Mouse (Mus musculus) heart, embryonic 13.5 days (tissue): ENCODE results near the gene Gsta4. TPM values are rescaled to one million over a fixed set of nuclear protein-coding genes. Genes with fewer than 3 reads are reported as not detected.
"Not testable (repeated sequence)": the region's sequence is repeated elsewhere in the genome, so short reads cannot be mapped to it uniquely, and the experiment has no call there.

Experiments used
- ATAC-seq: fragments of 200-750 bp; cut with Nextera tagmentation; 2 replicates; pipeline ENCODE4 v1.8.0; 2017; ENCODE audit warnings: moderate TSS enrichment; ENCODE audit not compliant: insufficient number of reproducible peaks, low FRiP score, low TSS enrichment; ENCODE audit errors: extremely low read depth
- H3K27ac ChIP-seq: fragments of 300-500 bp; sonication (generic); replicated peaks from 2 replicates; pipeline ENCODE4 v1.5.1; 2015; ENCODE audit warnings: moderate library complexity, mild to moderate bottlenecking, inconsistent platforms
- H3K27me3 ChIP-seq: fragments of 300-500 bp; sonication (generic); replicated peaks from 2 replicates; pipeline ENCODE4 v1.6.1; 2015; ENCODE audit warnings: mild to moderate bottlenecking, inconsistent platforms
- H3K36me3 ChIP-seq: fragments of 300-500 bp; sonication (generic); 2 replicates; pipeline ENCODE4 v1.6.1; 2015; ENCODE audit warnings: mild to moderate bottlenecking, inconsistent platforms
- H3K4me1 ChIP-seq: fragments of 300-500 bp; sonication (generic); 2 replicates; pipeline ENCODE4 v1.6.1; 2015; ENCODE audit warnings: inconsistent platforms
- H3K4me2 ChIP-seq: fragments of 300-500 bp; sonication (generic); 2 replicates; pipeline ENCODE4 v1.6.1; 2015; ENCODE audit warnings: inconsistent platforms, mild to moderate bottlenecking, moderate library complexity
- H3K4me3 ChIP-seq: fragments of 300-500 bp; sonication (generic); 2 replicates; pipeline ENCODE4 v1.5.1; 2015; ENCODE audit warnings: moderate library complexity, mild to moderate bottlenecking, inconsistent platforms
- H3K9ac ChIP-seq: fragments of 300-500 bp; sonication (generic); 2 replicates; pipeline ENCODE4 v1.6.1; 2015; ENCODE audit warnings: inconsistent platforms, mild to moderate bottlenecking, moderate library complexity
- H3K9me3 ChIP-seq: fragments of 300-500 bp; sonication (generic); 2 replicates; pipeline ENCODE4 v1.6.1; 2016; ENCODE audit warnings: inconsistent platforms
- WGBS: fragments of 180-500 bp; shearing (Covaris S2); methylation state at CpG from one replicate; pipeline ENCODE4 v1.1.7; 2015; ENCODE audit warnings: mixed read lengths; 5-methylcytosine and 5-hydroxymethylcytosine counted together
- polyA plus RNA-seq: library from polyadenylated mRNA; unstranded; fragments of >200 nt; fragmentation: Nextera tagmentation; extraction: Ambion mirVana; gene quantifications from 2 replicates; pipeline ENCODE4 v1.2.1, GENCODE M21; 2015

Gsta4 gene
- polyA plus RNA-seq: 62.7 and 72.4 TPM in 2 replicates

DNA sequence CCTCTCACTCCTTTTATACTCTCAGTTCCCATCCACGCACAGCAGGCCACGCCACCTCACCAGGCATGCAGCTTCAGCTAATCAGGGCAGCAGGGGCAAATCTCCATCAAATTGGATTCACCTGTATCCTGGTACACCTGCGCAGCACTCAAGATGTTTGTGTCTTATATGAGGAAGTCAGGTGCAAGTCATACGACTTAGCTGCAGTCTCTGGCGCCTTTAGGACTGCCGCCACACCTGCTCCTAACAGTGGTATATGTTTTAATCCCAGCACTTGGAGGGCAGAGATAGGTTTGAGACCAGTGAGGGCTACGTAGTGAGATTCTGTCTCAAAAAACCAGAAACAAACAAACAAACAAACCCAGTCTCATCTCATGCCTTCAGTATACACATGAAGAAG is at the start of gene Gsta4:
Gsta4 (plus strand) TSS at position 301 of the 400 bp plus-strand sequence.
- H3K4me1 ChIP-seq, H3K9ac ChIP-seq, H3K4me2 ChIP-seq, H3K9me3 ChIP-seq, H3K27ac ChIP-seq, H3K27me3 ChIP-seq, H3K4me3 ChIP-seq, H3K36me3 ChIP-seq, ATAC-seq: not testable (repeated sequence)
- WGBS: 77% methylated on average over 4 of the region's 7 CpGs

GRCm38 (mm10) chr9:78135658-78136057 is 46.9 kb upstream of the Gsta4 start:
- no peak overlapping the region for H3K27ac ChIP-seq
- WGBS: 59% methylated on average over 7 of the region's 7 CpGs
- no peak overlapping the region for H3K4me3 ChIP-seq
- peaks cover 22% of the 10 kb centered on the region for H3K4me1 ChIP-seq
- peaks cover 84% of the 10 kb centered on the region for H3K36me3 ChIP-seq
- ATAC-seq: no peak
- no peaks in the 10 kb centered on the region for H3K9me3 ChIP-seq
- H3K9ac ChIP-seq: no peak overlapping the region
- H3K27me3 ChIP-seq: no peaks in the 10 kb centered on the region
- H3K4me2 ChIP-seq: no peak overlapping the region

DNA sequence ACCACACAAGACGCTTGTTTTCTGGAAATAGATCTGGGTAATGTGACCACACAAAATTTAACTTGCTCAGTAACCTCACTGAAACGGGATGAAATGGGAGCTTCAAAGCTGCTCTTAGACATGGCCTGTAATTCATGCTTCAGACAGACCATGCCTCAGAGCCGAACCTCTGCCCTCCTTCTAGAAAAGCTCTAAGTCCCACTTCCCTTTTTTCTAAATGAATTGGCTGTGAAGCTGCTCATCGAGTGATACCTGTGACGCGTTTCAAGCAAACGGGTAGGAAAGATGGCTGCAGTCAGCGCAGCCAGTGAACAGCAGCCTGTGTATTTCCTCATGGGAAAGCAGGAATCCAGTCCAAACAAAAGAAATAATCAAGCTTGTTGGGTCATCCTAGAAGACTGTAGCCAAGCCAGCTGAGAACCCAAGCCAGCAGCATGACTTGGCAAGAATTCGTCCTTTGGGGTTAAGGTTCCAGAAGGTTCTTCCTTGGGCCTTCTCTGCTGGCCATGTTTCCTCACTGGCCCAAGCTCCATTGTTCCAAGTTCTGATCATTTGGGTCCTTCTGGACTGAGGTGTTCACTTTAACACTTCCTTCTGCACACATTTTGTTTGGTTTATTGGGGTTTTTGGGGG is 44.4 kb upstream of the Gsta4 start:
- WGBS: 91% methylated on average over 9 of the region's 9 CpGs
- no peak overlapping the region for H3K4me2 ChIP-seq
- peaks cover 9% of the 10 kb centered on the region; the same call in 1 of the 2 replicates for H3K9me3 ChIP-seq
- no peaks in the 10 kb centered on the region for H3K27me3 ChIP-seq
- H3K36me3 ChIP-seq: peaks cover 83% of the 10 kb centered on the region
- H3K27ac ChIP-seq: no peak overlapping the region
- H3K4me3 ChIP-seq: no peak overlapping the region
- peaks cover 23% of the 10 kb centered on the region for H3K4me1 ChIP-seq
- no peak overlapping the region for H3K9ac ChIP-seq
- no peak for ATAC-seq

DNA sequence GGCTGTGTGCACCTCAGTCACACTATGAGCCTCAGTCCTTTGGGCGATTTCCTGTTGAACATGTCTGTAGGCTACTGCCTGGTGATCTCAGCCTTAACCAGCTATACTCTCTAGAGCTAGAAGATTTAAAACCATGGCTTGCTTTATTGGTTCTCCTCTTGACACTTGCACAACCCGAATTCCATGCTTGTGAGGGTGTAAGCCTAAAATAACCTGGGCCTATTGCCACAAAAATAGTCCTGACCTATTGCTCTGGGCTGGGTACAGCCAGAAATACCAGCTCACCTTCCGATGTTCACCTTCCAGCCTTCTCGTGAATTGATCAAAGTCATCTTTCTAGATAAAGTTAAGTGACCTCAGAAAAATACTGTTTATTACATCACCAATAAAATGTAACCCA is 43.1 kb upstream of the Gsta4 start:
- ATAC-seq: no peak
- Histone ChIP-seq H3K27me3 (no peaks in the 10 kb centered on the region), H3K36me3 (peaks cover 82% of the 10 kb centered on the region), H3K27ac (peak overlapping the region; percentile 93), H3K9me3 (peaks cover 9% of the 10 kb centered on the region; the same call in 1 of the 2 replicates), H3K4me1 (peaks cover 34% of the 10 kb centered on the region), H3K4me3 (no peak overlapping the region), H3K4me2 (peak overlapping the region; percentile 21; the same call in 1 of the 2 replicates), H3K9ac (0 out of 2 replicates have a peak overlapping the region, but pooled peaks have one; percentile 40)
- 46% methylated on average over 4 of the region's 4 CpGs for WGBS

DNA sequence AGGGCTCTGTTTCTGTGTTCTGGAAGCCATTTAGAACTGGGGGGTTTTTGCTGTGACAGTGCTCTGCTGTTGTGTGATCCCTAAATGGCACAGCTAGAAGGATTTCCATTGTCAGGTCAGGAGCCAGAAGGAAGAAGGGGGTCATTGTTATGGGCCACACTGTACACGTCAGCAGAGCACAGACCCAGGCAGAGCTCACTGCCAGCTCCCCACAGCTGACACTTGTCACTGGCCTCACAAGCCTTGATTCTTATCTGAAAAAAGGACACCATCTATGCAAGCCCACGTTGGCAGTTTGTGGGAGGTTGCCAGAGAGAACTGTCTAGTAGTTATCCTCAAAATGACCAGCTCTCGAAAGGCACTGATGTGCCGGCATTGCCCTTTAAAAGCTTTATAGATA is 36.5 kb upstream of the Gsta4 start:
- Histone ChIP-seq H3K4me1 (peaks cover 35% of the 10 kb centered on the region), H3K9ac (no peak overlapping the region)

GRCm38 (mm10) chr9:78146627-78147026 is 35.9 kb upstream of the Gsta4 start:
- Histone ChIP-seq H3K4me3 (no peak overlapping the region), H3K9me3 (peaks cover 8% of the 10 kb centered on the region; the same call in 1 of the 2 replicates), H3K4me2 (no peak overlapping the region), H3K27me3 (no peaks in the 10 kb centered on the region), H3K27ac (no peak overlapping the region), H3K9ac (no peak overlapping the region), H3K4me1 (peaks cover 35% of the 10 kb centered on the region), H3K36me3 (peaks cover 63% of the 10 kb centered on the region)
- ATAC-seq: no peak
- 74% methylated on average over 6 of the region's 6 CpGs for WGBS

More for the DNA sequence above, 36.5 kb upstream of the Gsta4 start:
- no peak overlapping the region for H3K4me3 ChIP-seq
- peaks cover 63% of the 10 kb centered on the region for H3K36me3 ChIP-seq
- no peak for ATAC-seq
- peaks cover 9% of the 10 kb centered on the region; the same call in 1 of the 2 replicates for H3K9me3 ChIP-seq
- no peaks in the 10 kb centered on the region for H3K27me3 ChIP-seq
- 55% methylated on average over 4 of the region's 4 CpGs for WGBS
- no peak overlapping the region for H3K4me2 ChIP-seq
- no peak overlapping the region for H3K27ac ChIP-seq

- peaks cover 34% of the 10 kb centered on the region for H3K4me1 ChIP-seq
- 72% methylated on average over 6 of the region's 6 CpGs for WGBS
- no peak overlapping the region for H3K4me2 ChIP-seq
- no peak for ATAC-seq
- no peak overlapping the region for H3K27ac ChIP-seq
- peaks cover 59% of the 10 kb centered on the region for H3K36me3 ChIP-seq
- no peak overlapping the region for H3K4me3 ChIP-seq
- no peaks in the 10 kb centered on the region for H3K9me3 ChIP-seq
- no peak overlapping the region for H3K9ac ChIP-seq
- H3K27me3 ChIP-seq: no peaks in the 10 kb centered on the region
Observed at GRCm38 (mm10) chr9:78148149-78148548, 34.4 kb upstream of the Gsta4 start.

DNA sequence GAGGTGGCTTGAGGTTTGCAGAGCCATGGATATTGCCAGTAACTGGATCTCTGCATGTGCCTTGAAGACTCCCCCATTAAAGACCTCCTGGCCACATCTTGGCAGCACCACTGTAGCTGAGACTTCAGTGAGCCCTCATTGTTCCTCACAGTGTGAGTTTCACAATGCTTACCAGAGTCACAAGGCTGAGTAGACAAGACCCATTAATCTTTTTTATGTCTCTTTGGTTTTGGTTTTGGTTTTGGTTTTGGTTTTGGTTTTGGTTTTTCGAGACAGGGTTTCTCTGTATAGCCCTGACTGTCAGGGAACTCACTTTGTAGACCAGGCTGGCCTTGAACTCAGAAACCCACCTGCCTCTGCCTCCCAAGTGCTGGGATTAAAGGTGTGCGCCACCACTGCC is 32.8 kb upstream of the Gsta4 start:
- ATAC-seq: not testable (repeated sequence)
- WGBS: 92% methylated on average over 2 of the region's 2 CpGs
- H3K4me1 ChIP-seq: peaks cover 28% of the 10 kb centered on the region

DNA sequence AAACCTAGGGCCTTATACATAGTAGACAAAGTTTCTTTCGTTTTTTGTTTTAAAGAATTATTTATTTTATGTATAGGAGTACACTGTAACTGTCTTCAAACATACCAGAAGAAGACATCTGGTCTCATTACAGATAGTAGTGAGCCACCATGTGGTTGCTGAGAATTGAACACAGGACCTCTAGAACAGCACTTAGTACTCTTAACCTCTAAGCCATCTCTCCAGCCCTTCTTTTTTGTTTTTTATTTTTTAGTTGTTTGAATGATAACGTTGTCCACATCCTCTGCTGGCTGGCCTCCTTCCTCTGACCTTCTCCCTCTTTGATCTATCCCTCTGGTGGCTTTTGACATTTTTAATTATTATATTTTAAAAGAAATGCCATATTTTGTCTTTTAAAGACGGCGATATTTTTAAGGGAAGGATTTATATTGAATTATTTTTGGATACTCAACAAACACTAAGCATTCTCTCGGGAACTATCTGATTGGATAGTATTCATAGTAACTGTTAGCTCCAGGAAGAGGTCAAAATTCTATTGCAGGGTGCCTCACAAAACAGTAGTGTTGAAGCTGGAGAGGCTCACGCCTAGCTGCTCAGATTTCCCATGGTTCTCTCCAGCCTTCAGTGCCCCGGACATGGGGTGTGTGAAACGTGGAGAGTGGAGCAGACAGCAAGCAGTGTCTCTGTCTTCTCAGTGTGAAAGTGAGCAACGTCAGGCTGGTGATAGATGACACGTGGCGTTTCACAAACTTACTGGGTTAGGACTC is 28.2 kb upstream of the Gsta4 start:
- Histone ChIP-seq H3K4me3 (no peak overlapping the region), H3K4me1 (peaks cover 14% of the 10 kb centered on the region), H3K27me3 (no peaks in the 10 kb centered on the region), H3K9me3 (no peaks in the 10 kb centered on the region), H3K36me3 (peaks cover 83% of the 10 kb centered on the region), H3K9ac (peak overlapping the region; percentile 61), H3K27ac (peak overlapping the region; percentile 68), H3K4me2 (no peak overlapping the region; the same call in 1 of the 2 replicates)
- no peak for ATAC-seq
- WGBS: 58% methylated on average over 11 of the region's 11 CpGs

More for the DNA sequence above, 32.8 kb upstream of the Gsta4 start:
- not testable (repeated sequence) for H3K4me2 ChIP-seq, H3K4me3 ChIP-seq, H3K9me3 ChIP-seq, H3K9ac ChIP-seq, H3K27me3 ChIP-seq, H3K27ac ChIP-seq
- peaks cover 59% of the 10 kb centered on the region for H3K36me3 ChIP-seq

DNA sequence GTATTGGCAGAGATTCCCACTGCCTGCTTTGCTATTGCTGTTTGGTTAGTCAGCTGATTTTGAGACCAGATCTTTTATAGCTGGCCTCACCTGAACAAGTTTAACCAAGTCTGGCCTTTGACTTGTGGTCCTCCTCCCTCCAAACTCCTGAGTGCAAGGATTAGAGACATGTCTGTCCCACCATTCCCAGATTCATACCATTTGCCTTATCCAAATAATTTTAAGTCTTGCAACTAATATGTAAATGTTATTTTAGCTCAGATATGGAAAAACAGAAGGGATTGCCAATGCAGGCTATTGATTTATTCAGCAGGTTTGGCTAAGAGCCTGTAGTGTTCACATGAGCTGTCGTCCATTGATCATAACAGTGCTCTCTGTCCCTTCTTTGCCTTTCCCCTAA is 25.4 kb upstream of the Gsta4 start:
- no peak overlapping the region for H3K4me2 ChIP-seq
- H3K9ac ChIP-seq: no peak overlapping the region
- H3K27me3 ChIP-seq: no peaks in the 10 kb centered on the region
- H3K4me3 ChIP-seq: no peak overlapping the region
- H3K36me3 ChIP-seq: peaks cover 87% of the 10 kb centered on the region
- ATAC-seq: no peak
- WGBS: 76% methylated on average over 1 of the region's 1 CpGs
- peaks cover 20% of the 10 kb centered on the region for H3K4me1 ChIP-seq
- no peak overlapping the region for H3K27ac ChIP-seq
- H3K9me3 ChIP-seq: no peaks in the 10 kb centered on the region

- Histone ChIP-seq H3K36me3 (peaks cover 88% of the 10 kb centered on the region), H3K4me3 (no peak overlapping the region), H3K27me3 (no peaks in the 10 kb centered on the region), H3K4me2 (no peak overlapping the region), H3K9me3 (no peaks in the 10 kb centered on the region), H3K27ac (no peak overlapping the region), H3K4me1 (peaks cover 28% of the 10 kb centered on the region), H3K9ac (no peak overlapping the region)
- ATAC-seq: no peak
- WGBS: 74% methylated on average over 10 of the region's 10 CpGs
Observed at GRCm38 (mm10) chr9:78163291-78163690, 19.3 kb upstream of the Gsta4 start.
